Mouse (Mus musculus) hindbrain, embryonic 16.5 days (tissue): ENCODE results near the gene Twf1. TPM values are rescaled to one million over a fixed set of nuclear protein-coding genes. Genes with fewer than 3 reads are reported as not detected.

Experiments used
- ATAC-seq: fragments of 200-750 bp; cut with Nextera tagmentation; 2 replicates; pipeline ENCODE4 v1.8.0; 2017; ENCODE audit warnings: moderate TSS enrichment, moderate library complexity
- H3K27ac ChIP-seq: fragments of 300-500 bp; sonication (generic); 2 replicates; pipeline ENCODE4 v1.5.1; 2014; ENCODE audit warnings: low read depth, mild to moderate bottlenecking, control low read depth, low read length, moderate library complexity
- H3K27me3 ChIP-seq: fragments of 300-500 bp; sonication (generic); replicated peaks from 2 replicates; pipeline ENCODE4 v1.6.1; 2014; ENCODE audit warnings: low read length; ENCODE audit not compliant: control insufficient read depth, insufficient read depth
- H3K36me3 ChIP-seq: fragments of 300-500 bp; sonication (generic); 2 replicates; pipeline ENCODE4 v1.6.1; 2014; ENCODE audit warnings: mild to moderate bottlenecking, low read length, moderate library complexity, mixed read lengths; ENCODE audit not compliant: control insufficient read depth, insufficient read depth
- H3K4me1 ChIP-seq: fragments of 300-500 bp; sonication (generic); 2 replicates; pipeline ENCODE4 v1.6.1; 2014; ENCODE audit warnings: low read depth, low read length; ENCODE audit not compliant: control insufficient read depth, insufficient read depth
- H3K4me2 ChIP-seq: fragments of 300-500 bp; sonication (generic); 2 replicates; pipeline ENCODE4 v1.6.1; 2014; ENCODE audit warnings: mild to moderate bottlenecking, low read length, control low read depth, moderate library complexity
- H3K4me3 ChIP-seq: fragments of 300-500 bp; sonication (generic); 2 replicates; pipeline ENCODE4 v1.5.1; 2014; ENCODE audit warnings: mild to moderate bottlenecking, low read length, control low read depth, moderate library complexity
- H3K9ac ChIP-seq: fragments of 300-500 bp; sonication (generic); 2 replicates; pipeline ENCODE4 v1.6.1; 2014; ENCODE audit warnings: low read depth, mild to moderate bottlenecking, control low read depth, low read length, moderate library complexity
- H3K9me3 ChIP-seq: fragments of 300-500 bp; sonication (generic); 2 replicates; pipeline ENCODE4 v1.6.1; 2014; ENCODE audit warnings: mild to moderate bottlenecking, low read length, moderate library complexity; ENCODE audit not compliant: control insufficient read depth
- WGBS: fragments of 180-500 bp; shearing (Covaris S2); extraction: QIAGEN DNeasy Blood & Tissue Kit; methylation state at CpG from one replicate; pipeline ENCODE4 v1.1.7; 2014; 5-methylcytosine and 5-hydroxymethylcytosine counted together
- polyA plus RNA-seq: library from polyadenylated mRNA; unstranded; fragments of >200 nt; fragmentation: Nextera tagmentation; extraction: Ambion mirVana; gene quantifications from 2 replicates; pipeline ENCODE4 v1.2.1, GENCODE M21; 2015

The Twf1 gene
- polyA plus RNA-seq, 1 experiment from 2014 or later = 75.0 TPM

DNA sequence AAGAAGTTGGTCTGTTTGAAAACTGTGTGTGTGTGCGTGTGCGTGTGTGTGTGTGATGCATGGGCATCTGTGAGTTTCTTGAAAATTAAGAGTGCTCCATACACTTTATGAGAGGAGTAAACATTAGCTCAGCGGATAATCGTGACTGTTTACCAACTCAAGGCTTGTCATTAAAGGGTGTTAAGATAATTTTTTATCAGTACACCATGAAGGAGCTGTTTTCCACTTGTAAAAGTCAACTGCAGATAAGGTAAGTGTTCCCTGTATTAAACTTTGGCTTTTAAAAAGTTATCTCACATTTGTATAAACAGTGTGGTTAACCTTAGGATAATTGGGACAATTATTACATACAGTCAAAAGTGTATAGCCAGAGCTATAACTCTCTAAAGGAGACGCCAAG lies 57.4 kb downstream of the Twf1 start:
- Histone ChIP-seq H3K4me3 (no peak overlapping the region), H3K4me2 (no peak overlapping the region), H3K27me3 (no peaks in the 10 kb centered on the region), H3K9me3 (no peaks in the 10 kb centered on the region), H3K27ac (no peak overlapping the region), H3K36me3 (no peaks in the 10 kb centered on the region; the same call in 1 of the 2 replicates), H3K4me1 (no peaks in the 10 kb centered on the region), H3K9ac (no peak overlapping the region)
- WGBS = 91% methylated on average over 5 of the region's 5 CpGs
- no peak for ATAC-seq

DNA sequence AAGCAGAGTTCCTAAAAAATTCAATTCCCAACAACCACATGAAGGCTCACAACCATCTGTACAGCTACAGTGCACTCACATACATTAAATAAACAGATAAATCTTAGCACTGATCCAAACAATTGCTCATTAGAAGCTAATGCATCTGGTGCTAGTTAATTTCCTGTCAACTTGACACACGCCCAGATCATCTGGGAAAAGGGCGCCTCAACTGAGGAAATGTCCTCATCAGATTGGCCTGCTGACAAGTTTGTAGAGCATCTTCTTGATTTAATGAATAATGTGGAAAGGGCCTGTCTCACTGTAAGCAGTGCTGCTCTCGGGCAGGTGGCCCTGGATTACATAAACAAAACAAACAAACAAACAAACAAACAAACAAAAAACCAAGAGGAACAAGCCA lies 59.2 kb downstream of the Twf1 start:
- no peak for ATAC-seq
- Histone ChIP-seq H3K4me2 (no peak overlapping the region), H3K4me1 (no peaks in the 10 kb centered on the region), H3K9me3 (no peaks in the 10 kb centered on the region), H3K27me3 (no peaks in the 10 kb centered on the region), H3K9ac (no peak overlapping the region), H3K27ac (no peak overlapping the region), H3K4me3 (no peak overlapping the region), H3K36me3 (no peaks in the 10 kb centered on the region; the same call in 1 of the 2 replicates)
- 85% methylated on average over 3 of the region's 3 CpGs for WGBS

Other genes starting within 250 kb of the Twf1 start
- gene Adamts20, start 124.5 kb downstream of the Twf1 start, polyA plus RNA-seq = 2.8 and 3.4 TPM in 2 replicates
- gene Pus7l, start 46.3 kb downstream of the Twf1 start, polyA plus RNA-seq = 6.0 and 6.1 TPM in 2 replicates
- gene Irak4, start 46.2 kb downstream of the Twf1 start, polyA plus RNA-seq = 1.7 and 2.5 TPM in 2 replicates
- 13.9 and 16.2 TPM in 2 replicates for gene Tmem117, start 39.3 kb upstream of the Twf1 start, polyA plus RNA-seq